Mouse (Mus musculus) neural tube, embryonic 15.5 days (tissue): ENCODE measurements around the gene 2310079G19Rik. TPM values are rescaled to one million over a fixed set of nuclear protein-coding genes. Genes with fewer than 3 reads are reported as not detected.

Source experiments
- ATAC-seq: fragments of 200-750 bp; cut with Nextera tagmentation; 2 replicates; pipeline ENCODE4 v1.8.0; 2017; ENCODE audit warnings: mild to moderate bottlenecking, moderate TSS enrichment, moderate library complexity; ENCODE audit not compliant: low FRiP score
- H3K27ac ChIP-seq: fragments of 300-500 bp; sonication (generic); replicated peaks from 2 replicates; pipeline ENCODE4 v1.5.1; 2015; ENCODE audit warnings: mild to moderate bottlenecking, inconsistent platforms
- H3K27me3 ChIP-seq: fragments of 300-500 bp; sonication (generic); replicated peaks from 2 replicates; pipeline ENCODE4 v1.6.1; 2015; ENCODE audit warnings: inconsistent platforms
- H3K36me3 ChIP-seq: fragments of 300-500 bp; sonication (generic); 2 replicates; pipeline ENCODE4 v1.6.1; 2015; ENCODE audit warnings: inconsistent platforms
- H3K4me1 ChIP-seq: fragments of 300-500 bp; sonication (generic); 2 replicates; pipeline ENCODE4 v1.6.1; 2015; ENCODE audit warnings: inconsistent platforms
- H3K4me2 ChIP-seq: fragments of 300-500 bp; sonication (generic); 2 replicates; pipeline ENCODE4 v1.6.1; 2015; ENCODE audit warnings: inconsistent platforms, mild to moderate bottlenecking, moderate library complexity
- H3K4me3 ChIP-seq: fragments of 300-500 bp; sonication (generic); replicated peaks from 2 replicates; pipeline ENCODE4 v1.5.1; 2015; ENCODE audit warnings: mild to moderate bottlenecking, inconsistent platforms
- H3K9ac ChIP-seq: fragments of 300-500 bp; sonication (generic); replicated peaks from 2 replicates; pipeline ENCODE4 v1.6.1; 2015; ENCODE audit warnings: mild to moderate bottlenecking, inconsistent platforms
- H3K9me3 ChIP-seq: fragments of 300-500 bp; sonication (generic); replicated peaks from 2 replicates; pipeline ENCODE4 v1.6.1; 2016; ENCODE audit warnings: inconsistent platforms
- WGBS: fragments of 180-500 bp; shearing (Covaris S2); methylation state at CpG from one replicate; pipeline ENCODE4 v1.1.7; 2015; ENCODE audit warnings: mixed read lengths; 5-methylcytosine and 5-hydroxymethylcytosine counted together
- polyA plus RNA-seq: library from polyadenylated mRNA; unstranded; fragments of >200 nt; fragmentation: Nextera tagmentation; extraction: Ambion mirVana; gene quantifications from 2 replicates; pipeline ENCODE4 v1.2.1, GENCODE M21; 2015

Gene 2310079G19Rik
- not detected in 2 replicates for polyA plus RNA-seq

GRCm38 (mm10) chr16:88627566-88627965, at the start of gene 2310079G19Rik:
Gene 2310079G19Rik (minus strand): TSS chr16:88627666.
- Histone ChIP-seq H3K4me1 (no peaks in the 10 kb centered on the region), H3K4me2 (no peak within 1 kb of the TSS), H3K9ac (no peak within 1 kb of the TSS), H3K9me3 (no peaks in the 10 kb centered on the region), H3K27ac (no peak within 1 kb of the TSS), H3K36me3 (no peaks in the 10 kb centered on the region), H3K4me3 (no peak within 1 kb of the TSS), H3K27me3 (no peaks in the 10 kb centered on the region)
- 95% methylated on average over 4 of the region's 4 CpGs for WGBS
- ATAC-seq, result no peak

GRCm38 (mm10) chr16:88671571-88671970, 44.1 kb upstream of the 2310079G19Rik start, which contains the start of gene Krtap27-1:
Gene Krtap27-1 (minus strand): TSS chr16:88671671.
- Histone ChIP-seq H3K27me3 (no peaks in the 10 kb centered on the region), H3K9ac (no peak within 1 kb of the TSS), H3K9me3 (no peaks in the 10 kb centered on the region), H3K4me2 (no peak within 1 kb of the TSS), H3K27ac (no peak within 1 kb of the TSS), H3K4me1 (no peaks in the 10 kb centered on the region), H3K36me3 (no peaks in the 10 kb centered on the region), H3K4me3 (no peak within 1 kb of the TSS)
- no peak for ATAC-seq
- 92% methylated on average over 4 of the region's 4 CpGs for WGBS

- ATAC-seq, result no peak
- Histone ChIP-seq H3K9me3 (no peaks in the 10 kb centered on the region), H3K36me3 (no peaks in the 10 kb centered on the region), H3K27me3 (no peaks in the 10 kb centered on the region), H3K27ac (no peak overlapping the region), H3K9ac (no peak overlapping the region), H3K4me3 (no peak overlapping the region), H3K4me2 (no peak overlapping the region), H3K4me1 (0 out of 2 replicates have a peak, but pooled peaks cover 3% of the 10 kb centered on the region)
- WGBS, result 52% methylated on average over 1 of the region's 1 CpGs
Measured at GRCm38 (mm10) chr16:88657426-88657825, 30.0 kb upstream of the 2310079G19Rik start.

- Histone ChIP-seq H3K9me3 (no peaks in the 10 kb centered on the region), H3K27ac (no peak overlapping the region), H3K36me3 (no peaks in the 10 kb centered on the region), H3K4me2 (no peak overlapping the region), H3K27me3 (no peaks in the 10 kb centered on the region), H3K4me3 (no peak overlapping the region), H3K4me1 (no peaks in the 10 kb centered on the region), H3K9ac (no peak overlapping the region)
- WGBS, result 73% methylated on average over 2 of the region's 2 CpGs
- no peak for ATAC-seq
Measured at GRCm38 (mm10) chr16:88651952-88652351, 24.5 kb upstream of the 2310079G19Rik start.

- ATAC-seq, result no peak
- H3K4me3 ChIP-seq, result no peak overlapping the region
- no peaks in the 10 kb centered on the region for H3K9me3 ChIP-seq
- no peak overlapping the region for H3K9ac ChIP-seq
- no peaks in the 10 kb centered on the region for H3K4me1 ChIP-seq
- WGBS, result 56% methylated on average over 1 of the region's 1 CpGs
- no peak overlapping the region for H3K4me2 ChIP-seq
- no peaks in the 10 kb centered on the region for H3K27me3 ChIP-seq
- no peak overlapping the region for H3K27ac ChIP-seq
- no peaks in the 10 kb centered on the region for H3K36me3 ChIP-seq
Measured at GRCm38 (mm10) chr16:88651082-88651481, 23.6 kb upstream of the 2310079G19Rik start.

- Histone ChIP-seq H3K4me2 (no peak within 1 kb of the TSS), H3K4me3 (no peak within 1 kb of the TSS), H3K27ac (no peak within 1 kb of the TSS), H3K27me3 (no peaks in the 10 kb centered on the region), H3K9ac (no peak within 1 kb of the TSS), H3K9me3 (no peaks in the 10 kb centered on the region), H3K36me3 (no peaks in the 10 kb centered on the region), H3K4me1 (no peaks in the 10 kb centered on the region)
- WGBS, result 87% methylated on average over 10 of the region's 10 CpGs
- no peak for ATAC-seq
Measured at GRCm38 (mm10) chr16:88647358-88647846, 19.9 kb upstream of the 2310079G19Rik start, which contains the start of gene Krtap26-1. Gene Krtap26-1 (minus strand): TSS chr16:88647796.

GRCm38 (mm10) chr16:88646366-88647111, 19.1 kb upstream of the 2310079G19Rik start:
- Histone ChIP-seq H3K4me3 (no peak overlapping the region), H3K36me3 (no peaks in the 10 kb centered on the region), H3K4me1 (no peaks in the 10 kb centered on the region), H3K9ac (no peak overlapping the region), H3K9me3 (no peaks in the 10 kb centered on the region), H3K27me3 (no peaks in the 10 kb centered on the region), H3K27ac (no peak overlapping the region), H3K4me2 (no peak overlapping the region)
- ATAC-seq, result no peak
- WGBS, result 83% methylated on average over 8 of the region's 8 CpGs

- Histone ChIP-seq H3K4me1 (no peaks in the 10 kb centered on the region), H3K9me3 (no peaks in the 10 kb centered on the region), H3K4me2 (no peak overlapping the region), H3K27ac (no peak overlapping the region), H3K4me3 (no peak overlapping the region), H3K9ac (no peak overlapping the region), H3K27me3 (no peaks in the 10 kb centered on the region), H3K36me3 (no peaks in the 10 kb centered on the region)
- 93% methylated on average over 3 of the region's 3 CpGs for WGBS
- no peak for ATAC-seq
Measured at GRCm38 (mm10) chr16:88640053-88640452, 12.6 kb upstream of the 2310079G19Rik start.

- Histone ChIP-seq H3K9ac (no peak overlapping the region), H3K9me3 (no peaks in the 10 kb centered on the region), H3K4me2 (no peak overlapping the region), H3K4me3 (no peak overlapping the region), H3K27me3 (no peaks in the 10 kb centered on the region), H3K36me3 (no peaks in the 10 kb centered on the region), H3K4me1 (no peaks in the 10 kb centered on the region), H3K27ac (no peak overlapping the region)
- ATAC-seq, result no peak
- 40% methylated on average over 4 of the region's 4 CpGs for WGBS
Measured at GRCm38 (mm10) chr16:88635142-88635541, 7.7 kb upstream of the 2310079G19Rik start.

GRCm38 (mm10) chr16:88631474-88631873, 4.0 kb upstream of the 2310079G19Rik start:
- no peaks in the 10 kb centered on the region for H3K4me1 ChIP-seq
- no peak for ATAC-seq
- H3K9me3 ChIP-seq, result no peaks in the 10 kb centered on the region
- no peak overlapping the region for H3K4me3 ChIP-seq
- H3K36me3 ChIP-seq, result no peaks in the 10 kb centered on the region
- no peaks in the 10 kb centered on the region for H3K27me3 ChIP-seq
- WGBS, result 75% methylated on average over 4 of the region's 4 CpGs
- no peak overlapping the region for H3K27ac ChIP-seq
- H3K4me2 ChIP-seq, result no peak overlapping the region
- no peak overlapping the region for H3K9ac ChIP-seq

GRCm38 (mm10) chr16:88612712-88613111, 14.8 kb downstream of the 2310079G19Rik start:
- Histone ChIP-seq H3K9ac (no peak overlapping the region), H3K9me3 (no peaks in the 10 kb centered on the region), H3K4me3 (no peak overlapping the region), H3K27ac (no peak overlapping the region), H3K4me2 (no peak overlapping the region), H3K27me3 (no peaks in the 10 kb centered on the region), H3K4me1 (no peaks in the 10 kb centered on the region), H3K36me3 (no peaks in the 10 kb centered on the region)
- WGBS, result 76% methylated on average over 4 of the region's 4 CpGs
- no peak for ATAC-seq

GRCm38 (mm10) chr16:88611922-88612321, 15.5 kb downstream of the 2310079G19Rik start, which contains the start of gene Krtap24-1:
Gene Krtap24-1 (minus strand): TSS chr16:88612279.
- Histone ChIP-seq H3K4me2 (no peak within 1 kb of the TSS), H3K36me3 (no peaks in the 10 kb centered on the region), H3K4me3 (no peak within 1 kb of the TSS), H3K9ac (no peak within 1 kb of the TSS), H3K4me1 (no peaks in the 10 kb centered on the region), H3K27me3 (no peaks in the 10 kb centered on the region), H3K9me3 (no peaks in the 10 kb centered on the region), H3K27ac (no peak within 1 kb of the TSS)
- 90% methylated on average over 8 of the region's 8 CpGs for WGBS
- ATAC-seq, result no peak
